Mouse (Mus musculus): ENCODE results near the gene Plcd3.

Gene Plcd3

GRCm38 (mm10) chr11:103058499-103059085, 42.9 kb downstream of the Plcd3 start:
- no peak for DNase-seq

GRCm38 (mm10) chr11:103056636-103057035, 44.8 kb downstream of the Plcd3 start:
- no peak for DNase-seq

GRCm38 (mm10) chr11:103054798-103055197, 46.7 kb downstream of the Plcd3 start:
- peak; percentile 75 for DNase-seq

GRCm38 (mm10) chr11:103053191-103054076, 48.0 kb downstream of the Plcd3 start:
- DNase-seq = no peak

GRCm38 (mm10) chr11:103052078-103052477, 49.4 kb downstream of the Plcd3 start:
- DNase-seq = no peak

GRCm38 (mm10) chr11:103051249-103051691, 50.2 kb downstream of the Plcd3 start:
- DNase-seq = peak; percentile 55

- DNase-seq = no peak
Measured at GRCm38 (mm10) chr11:103050153-103050552, 51.3 kb downstream of the Plcd3 start.

- DNase-seq = no peak
Measured at GRCm38 (mm10) chr11:103049611-103050010, 51.8 kb downstream of the Plcd3 start.

GRCm38 (mm10) chr11:103046286-103046685, 55.2 kb downstream of the Plcd3 start:
- DNase-seq = no peak

GRCm38 (mm10) chr11:103043982-103044381, 57.5 kb downstream of the Plcd3 start:
- DNase-seq = no peak

- DNase-seq = no peak
Measured at GRCm38 (mm10) chr11:103042828-103043227, 58.6 kb downstream of the Plcd3 start.

GRCm38 (mm10) chr11:103038037-103038436, 63.4 kb downstream of the Plcd3 start:
- peak; percentile 74 for DNase-seq

GRCm38 (mm10) chr11:103036881-103037465, 64.5 kb downstream of the Plcd3 start:
- DNase-seq = no peak

GRCm38 (mm10) chr11:103035007-103035406, 66.5 kb downstream of the Plcd3 start:
- DNase-seq = peak; percentile 78

- peak; percentile 76 for DNase-seq
Measured at GRCm38 (mm10) chr11:103033030-103033429, 68.4 kb downstream of the Plcd3 start.

- peak; percentile 98 for DNase-seq
Measured at GRCm38 (mm10) chr11:103028176-103028891, 73.1 kb downstream of the Plcd3 start, which contains the start of the genes Nmt1 and Dcakd. Nmt1 (plus strand) TSS chr11:103028190. Dcakd (minus strand) TSS chr11:103028333.

GRCm38 (mm10) chr11:103027570-103028175, 73.8 kb downstream of the Plcd3 start:
- DNase-seq = no peak

GRCm38 (mm10) chr11:103026901-103027300, 74.6 kb downstream of the Plcd3 start:
- DNase-seq = no peak

GRCm38 (mm10) chr11:103023974-103024373, 77.5 kb downstream of the Plcd3 start:
- no peak for DNase-seq

GRCm38 (mm10) chr11:103020713-103021335, 80.6 kb downstream of the Plcd3 start:
- DNase-seq = no peak
